Mouse (Mus musculus): ENCODE measurements at regions not wholly inside any gene's neighbourhood (a gene's known extent, or its start where the extent isn't known, plus 50 kb on each side); places are given as distances from the start of the nearest gene placed in this dataset.
A peak's percentile ranks its signal among the peaks of the same experiment; 100 is the strongest.
"Not testable (repeated sequence)": the region's sequence is repeated elsewhere in the genome, so short reads cannot be mapped to it uniquely, and the experiment has no call there.

DNA sequence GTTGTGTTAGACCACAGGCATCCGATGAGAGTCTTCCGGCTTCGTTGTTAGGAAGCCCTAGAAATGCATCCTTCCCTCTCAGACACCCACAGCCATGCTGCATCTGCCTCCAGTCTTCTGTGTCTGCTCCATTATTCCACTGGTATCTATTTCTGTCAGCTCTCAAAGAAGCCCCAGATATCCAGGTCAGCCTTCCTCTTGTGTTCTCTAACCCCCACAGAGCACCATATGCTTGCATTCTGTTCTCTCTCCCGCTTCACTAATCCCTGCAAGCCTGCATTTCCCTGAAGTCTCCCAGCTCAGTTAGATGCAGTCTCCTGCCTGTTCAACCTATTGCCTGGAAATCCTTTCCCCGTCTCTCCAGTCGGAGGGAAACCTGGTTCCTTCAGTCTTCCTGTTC lies 53.6 kb upstream of the Wdfy3 start:
- DNase-seq (ENCODE audit: low read depth, low spot score): peak; percentile 23

DNA sequence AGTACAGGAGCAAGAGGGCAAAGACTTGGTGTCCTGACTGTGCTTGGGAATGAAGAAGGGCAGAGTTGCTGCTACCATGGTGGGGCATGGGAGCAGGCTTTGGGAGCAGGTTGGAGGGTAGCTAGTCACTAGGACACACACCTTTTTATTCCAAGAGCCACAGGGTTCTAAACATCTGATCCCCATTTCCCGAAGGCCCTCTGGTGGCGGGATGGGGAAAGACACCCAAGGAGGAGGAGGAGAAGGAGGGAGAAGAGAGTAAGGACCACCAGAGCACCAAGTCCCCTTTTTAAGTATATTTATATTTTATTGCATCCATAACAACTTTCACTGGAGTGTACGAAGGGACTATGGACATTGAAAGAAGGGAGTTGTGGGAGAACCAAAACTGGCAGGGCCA lies 57.0 kb upstream of the Wdfy3 start:
- DNase-seq (ENCODE audit: low read depth, low spot score): peak; percentile 13

- DNase-seq (ENCODE audit: low read depth, low spot score): no peak
Measured at GRCm38 (mm10) chr5:102147991-102148390, 78.3 kb upstream of the Wdfy3 start.

GRCm38 (mm10) chr5:102149481-102150129 lies 79.9 kb upstream of the Wdfy3 start:
- DNase-seq (ENCODE audit: low read depth, low spot score): peak; percentile 48

DNA sequence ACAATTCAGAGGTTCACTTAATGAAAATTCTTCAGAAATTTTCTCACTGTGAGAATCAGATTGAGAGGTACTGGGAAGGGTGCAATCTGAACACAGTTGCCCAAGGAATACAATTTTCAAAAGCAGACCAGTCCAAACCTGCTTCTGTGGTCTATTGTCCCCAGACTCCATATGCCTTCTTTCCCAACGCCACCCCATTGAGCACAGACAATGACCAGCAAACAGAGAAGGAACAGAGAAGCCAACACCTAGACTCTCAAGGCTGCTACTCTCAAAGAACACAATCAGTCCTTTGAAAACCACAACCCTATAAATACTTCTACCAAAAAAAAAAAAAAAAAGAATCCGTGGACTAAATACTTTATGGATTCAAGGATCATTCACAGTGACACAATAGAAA lies 89.9 kb upstream of the Wdfy3 start:
- DNase-seq (ENCODE audit: low read depth, low spot score): no peak

GRCm38 (mm10) chr5:102167981-102168380 lies 98.3 kb upstream of the Wdfy3 start:
- DNase-seq (ENCODE audit: low read depth, low spot score): no peak

GRCm38 (mm10) chr5:102171808-102172207 lies 102.1 kb upstream of the Wdfy3 start:
- no peak for DNase-seq (ENCODE audit: low read depth, low spot score)

DNA sequence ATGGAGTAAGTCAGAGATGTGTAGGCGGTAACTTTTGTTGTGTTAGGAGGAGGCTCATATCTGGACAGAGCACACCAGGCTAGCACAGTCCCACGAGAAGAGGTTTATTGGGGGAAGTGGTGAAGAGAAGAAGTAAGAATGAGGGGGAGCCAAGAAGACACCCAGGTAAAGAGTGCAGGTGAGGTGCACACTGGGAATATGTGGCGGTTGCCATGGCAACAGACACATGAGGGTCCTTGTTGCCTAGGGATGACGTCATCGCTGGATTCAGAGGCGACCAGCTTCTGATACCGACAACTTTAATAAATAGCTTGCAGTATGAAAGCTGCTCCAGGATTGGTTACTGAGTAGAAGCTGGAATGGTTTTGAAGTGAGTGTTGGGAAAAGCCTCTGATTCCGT lies 110.5 kb upstream of the Wdfy3 start:
- no peak for DNase-seq (ENCODE audit: low read depth, low spot score)

GRCm38 (mm10) chr5:102188951-102189350 lies 119.2 kb upstream of the Wdfy3 start:
- not testable (repeated sequence) for DNase-seq (ENCODE audit: low read depth, low spot score)

DNA sequence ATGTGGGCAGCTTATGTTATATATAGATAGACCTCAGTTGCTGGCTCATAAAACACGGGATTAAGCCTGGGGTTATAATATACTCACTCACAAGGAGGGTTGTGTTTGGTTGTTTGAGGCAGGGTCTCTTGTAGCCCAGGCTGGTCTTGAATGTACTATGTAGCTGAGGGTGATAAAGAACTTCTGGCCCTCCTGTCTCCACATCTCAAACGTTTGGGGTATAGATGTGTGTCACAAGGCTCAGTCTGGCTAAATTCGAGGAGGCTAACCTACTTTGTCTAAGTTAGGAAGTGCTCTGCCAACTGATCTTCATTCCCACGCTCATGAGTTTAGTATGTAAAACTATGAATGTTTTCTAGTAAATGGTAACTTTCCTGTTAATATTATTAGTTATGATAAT lies 136.7 kb upstream of the Wdfy3 start:
- no peak for DNase-seq (ENCODE audit: low read depth, low spot score)

DNA sequence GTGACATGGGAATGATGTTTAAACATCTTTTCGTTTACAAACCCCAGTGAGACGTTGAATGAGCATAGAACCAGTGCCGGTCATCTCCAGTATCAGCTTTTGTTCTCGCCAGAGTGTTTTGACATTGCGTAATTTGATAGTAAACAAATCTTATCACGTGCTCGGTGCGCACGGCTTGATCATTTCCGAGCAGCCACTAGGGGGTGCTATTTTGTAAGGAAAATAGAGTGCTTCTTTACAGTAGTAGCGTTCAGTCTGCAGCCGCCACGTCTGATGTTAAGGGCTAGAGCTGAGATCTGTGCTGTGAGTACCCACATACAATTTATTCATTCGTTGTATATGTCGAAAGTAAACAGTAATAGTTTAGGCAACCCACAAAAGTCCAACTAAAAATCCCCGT lies 137.2 kb upstream of the Wdfy3 start:
- DNase-seq (ENCODE audit: low read depth, low spot score): peak; percentile 62

DNA sequence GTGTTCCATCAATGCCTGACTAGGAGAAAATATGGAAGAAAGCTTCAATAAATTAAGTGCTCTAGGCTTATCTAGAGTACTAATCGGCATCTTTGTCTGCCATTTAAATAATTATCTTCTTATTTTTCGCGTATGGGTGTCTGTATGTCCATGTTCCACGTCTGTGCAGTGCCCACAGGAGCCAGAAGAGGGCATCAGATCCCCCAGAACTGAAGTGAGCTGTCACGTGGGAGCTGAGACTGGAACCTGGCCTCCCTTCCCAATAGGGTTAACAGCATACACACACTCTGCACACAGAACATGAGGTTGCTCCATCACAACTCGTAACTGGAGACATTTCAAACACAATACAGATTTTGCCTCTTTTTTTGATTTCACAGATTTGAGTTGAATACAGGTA lies 143.4 kb upstream of the Wdfy3 start:
- DNase-seq (ENCODE audit: low read depth, low spot score): no peak

- DNase-seq (ENCODE audit: low read depth, low spot score): peak; percentile 57
Measured at GRCm38 (mm10) chr5:102227131-102227530, 157.4 kb upstream of the Wdfy3 start.

GRCm38 (mm10) chr5:102242614-102243013 lies 172.9 kb upstream of the Wdfy3 start:
- DNase-seq (ENCODE audit: low read depth, low spot score): no peak

DNA sequence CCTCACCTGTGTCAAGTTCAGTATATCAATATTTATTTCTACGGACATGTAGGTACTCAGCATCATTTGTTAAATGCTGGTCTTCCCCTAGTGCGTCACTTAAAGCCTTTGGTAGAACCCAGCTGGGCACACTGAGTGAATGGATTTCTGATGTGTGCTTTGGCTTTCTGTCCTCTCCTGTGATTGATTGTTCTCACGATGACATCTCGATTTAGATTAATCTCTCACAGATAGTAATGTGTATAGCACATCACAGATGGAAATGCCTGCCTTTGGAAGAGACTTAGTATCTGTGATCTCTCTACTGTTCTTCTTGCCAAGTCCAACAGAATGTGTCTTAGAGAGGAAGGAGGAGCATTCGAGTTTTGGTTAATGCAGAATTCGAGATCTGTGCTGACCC lies 175.0 kb upstream of the Wdfy3 start:
- DNase-seq (ENCODE audit: low read depth, low spot score): no peak

GRCm38 (mm10) chr5:102248747-102249146 lies 179.0 kb upstream of the Wdfy3 start:
- no peak for DNase-seq (ENCODE audit: low read depth, low spot score)

GRCm38 (mm10) chr5:102251076-102251475 lies 181.4 kb upstream of the Wdfy3 start:
- no peak for DNase-seq (ENCODE audit: low read depth, low spot score)

- DNase-seq (ENCODE audit: low read depth, low spot score): no peak
Measured at GRCm38 (mm10) chr5:102253786-102254185, 184.1 kb upstream of the Wdfy3 start.

DNA sequence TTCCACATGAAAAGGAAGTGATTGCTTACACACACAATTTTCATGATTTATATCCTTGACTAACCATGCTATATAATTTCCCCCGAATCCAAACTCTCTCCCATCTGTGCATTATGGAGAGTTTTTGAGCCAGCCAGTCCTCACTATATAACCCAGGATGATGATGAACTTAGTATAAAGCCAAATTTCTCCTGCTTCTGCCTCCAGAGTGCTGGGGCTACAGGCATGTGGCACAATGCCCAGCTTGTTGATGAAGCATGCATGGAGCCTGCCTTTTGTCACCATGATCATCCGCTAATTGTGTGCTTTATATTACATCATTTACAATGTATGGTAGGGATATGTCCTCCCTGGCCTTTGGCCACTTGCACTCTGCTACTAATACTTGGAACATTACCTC lies 187.4 kb upstream of the Wdfy3 start:
- no peak for DNase-seq (ENCODE audit: low read depth, low spot score)

GRCm38 (mm10) chr5:102261621-102262020 lies 191.9 kb upstream of the Wdfy3 start:
- DNase-seq (ENCODE audit: low read depth, low spot score): no peak

DNA sequence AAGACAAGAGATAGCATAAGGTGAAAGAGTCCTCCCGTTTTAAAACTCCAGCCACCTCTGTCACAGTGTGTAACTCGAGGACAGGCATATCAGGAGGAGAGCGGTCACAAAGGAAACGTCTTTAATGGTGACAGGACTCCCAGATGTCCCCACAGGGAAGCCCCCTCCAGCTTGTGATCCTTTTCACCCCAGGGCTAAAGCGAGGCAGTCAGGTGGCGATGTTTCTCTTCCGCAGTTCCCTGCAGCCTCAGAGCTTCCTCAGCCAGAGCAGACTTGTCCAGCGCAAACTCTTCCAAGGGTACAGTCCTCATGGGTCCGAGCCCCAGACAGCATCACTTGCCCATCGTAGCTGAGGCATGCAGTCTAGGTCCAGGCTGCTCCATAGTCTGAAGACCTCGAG lies 196.7 kb upstream of the Wdfy3 start:
- no peak for DNase-seq (ENCODE audit: low read depth, low spot score)

DNA sequence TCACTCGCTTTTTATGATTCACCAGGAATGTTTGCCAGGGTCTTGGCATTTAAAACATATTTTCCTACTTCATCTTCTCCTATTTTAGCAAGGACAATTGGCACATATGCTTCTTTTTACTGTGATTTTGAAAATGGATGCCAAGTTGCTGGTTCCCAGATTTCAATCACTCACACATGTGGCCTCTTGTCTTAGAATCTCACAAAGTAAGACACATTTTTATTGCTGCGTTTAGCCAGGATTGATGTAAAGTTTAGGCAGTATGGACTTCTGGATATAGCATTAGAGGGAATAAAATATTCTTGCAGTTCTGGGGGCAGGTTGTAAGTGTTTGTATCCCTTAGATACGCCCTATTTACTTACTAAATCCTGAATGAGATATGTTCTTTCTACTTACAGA lies 197.4 kb upstream of the Wdfy3 start:
- DNase-seq (ENCODE audit: low read depth, low spot score): no peak

- no peak for DNase-seq (ENCODE audit: low read depth, low spot score)
Measured at GRCm38 (mm10) chr5:102269204-102269603, 199.5 kb upstream of the Wdfy3 start.

GRCm38 (mm10) chr5:102275621-102276020 lies 205.6 kb upstream of the Arhgap24 start:
- no peak for DNase-seq (ENCODE audit: low read depth, low spot score)
